Mouse (Mus musculus) urinary bladder, postnatal 25 days (tissue): ENCODE data around the gene Dnajc11.

Experiments used
- DNase-seq: peaks from one replicate; pipeline ENCODE4 v3.0.0; 2022; ENCODE audit warnings: low spot score

Dnajc11 gene

GRCm38 (mm10) chr4:152009076-152010051 lies 75.9 kb downstream of the Dnajc11 start:
- DNase-seq, result peak; percentile 38

DNA sequence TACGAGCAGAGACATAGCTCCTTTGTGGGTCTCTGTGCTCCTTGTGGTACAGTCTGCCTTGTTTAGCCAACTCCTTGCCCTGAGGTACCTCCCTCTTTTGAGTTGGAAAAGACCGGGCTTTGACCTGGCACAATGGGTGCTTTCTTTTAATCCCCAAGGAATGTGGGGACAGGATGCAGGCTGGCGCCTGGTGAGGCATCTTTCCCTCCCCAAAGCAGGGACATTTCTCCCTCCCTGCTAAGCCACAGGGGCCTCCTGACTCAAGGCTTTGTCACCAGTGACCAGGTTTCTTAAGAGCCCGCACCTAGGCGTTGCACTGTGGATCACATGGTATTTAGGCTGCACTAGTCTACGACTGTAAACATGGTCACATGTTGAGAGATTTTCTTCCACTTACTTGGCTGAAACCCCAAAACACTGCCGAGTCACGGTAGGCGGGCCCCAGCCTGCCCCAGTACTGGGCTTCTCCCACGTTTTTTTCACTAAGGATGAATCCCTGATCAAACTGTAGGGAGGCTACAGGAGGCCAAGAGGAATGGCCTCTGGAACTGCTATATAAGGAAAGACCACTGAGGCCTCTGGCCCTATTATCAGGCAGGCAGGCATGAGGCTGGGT lies 76.7 kb downstream of the Dnajc11 start:
- peak; percentile 45 for DNase-seq

- DNase-seq, result peak; percentile 33
Observed at GRCm38 (mm10) chr4:152010707-152011134, 77.2 kb downstream of the Dnajc11 start.

DNA sequence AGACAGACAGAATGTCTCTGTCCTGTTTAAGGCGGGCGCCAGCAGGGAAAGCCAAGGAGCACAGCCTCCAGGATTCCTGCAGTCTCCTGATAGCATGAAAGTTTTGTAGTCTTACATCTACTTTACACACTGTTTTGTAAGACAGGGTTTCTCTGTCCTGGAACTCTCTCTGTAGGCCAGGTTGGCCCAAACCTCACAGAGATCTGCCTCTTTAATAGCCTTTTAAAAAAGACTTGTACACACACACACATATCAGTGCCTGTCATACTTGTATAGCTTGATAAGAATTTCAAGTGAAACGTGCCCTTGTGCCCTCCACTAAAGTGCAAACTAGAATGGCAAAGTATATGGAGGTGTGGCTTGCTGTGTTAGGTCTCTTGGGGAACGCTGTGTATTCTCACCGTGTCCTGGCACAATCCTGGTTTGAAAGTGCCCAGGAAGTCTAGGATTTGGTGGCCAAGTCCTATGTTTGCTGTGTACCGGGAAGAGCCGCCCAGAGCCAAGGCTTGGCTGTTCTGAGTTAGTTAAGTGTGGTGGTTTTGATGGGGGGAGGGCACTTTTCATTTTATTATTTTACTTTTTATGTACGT lies 77.8 kb downstream of the Dnajc11 start:
- no peak for DNase-seq

DNA sequence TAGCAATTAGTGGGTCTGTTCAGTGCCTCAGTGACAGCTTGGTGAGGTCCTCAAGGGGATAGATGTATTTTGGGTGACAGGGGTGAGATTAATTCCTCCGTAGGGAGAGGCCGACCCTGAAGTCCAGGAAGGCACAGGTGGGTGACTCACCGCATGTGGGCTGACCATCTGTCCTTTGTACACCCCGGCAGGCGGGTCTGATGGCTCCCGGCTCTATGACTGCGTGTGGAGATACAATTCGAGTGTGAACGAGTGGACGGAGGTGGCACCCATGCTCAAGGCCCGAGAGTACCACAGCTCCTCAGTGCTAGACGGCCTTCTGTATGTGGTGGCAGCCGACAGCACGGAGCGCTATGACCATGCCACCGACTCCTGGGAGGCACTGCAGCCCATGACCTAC lies 78.6 kb downstream of the Dnajc11 start:
- no peak for DNase-seq

- no peak for DNase-seq
Observed at GRCm38 (mm10) chr4:152013036-152013813, 79.7 kb downstream of the Dnajc11 start.

GRCm38 (mm10) chr4:152019073-152019472 lies 85.6 kb downstream of the Dnajc11 start:
- DNase-seq, result no peak

- DNase-seq, result no peak
Observed at GRCm38 (mm10) chr4:152020024-152020423, 86.5 kb downstream of the Dnajc11 start.

DNA sequence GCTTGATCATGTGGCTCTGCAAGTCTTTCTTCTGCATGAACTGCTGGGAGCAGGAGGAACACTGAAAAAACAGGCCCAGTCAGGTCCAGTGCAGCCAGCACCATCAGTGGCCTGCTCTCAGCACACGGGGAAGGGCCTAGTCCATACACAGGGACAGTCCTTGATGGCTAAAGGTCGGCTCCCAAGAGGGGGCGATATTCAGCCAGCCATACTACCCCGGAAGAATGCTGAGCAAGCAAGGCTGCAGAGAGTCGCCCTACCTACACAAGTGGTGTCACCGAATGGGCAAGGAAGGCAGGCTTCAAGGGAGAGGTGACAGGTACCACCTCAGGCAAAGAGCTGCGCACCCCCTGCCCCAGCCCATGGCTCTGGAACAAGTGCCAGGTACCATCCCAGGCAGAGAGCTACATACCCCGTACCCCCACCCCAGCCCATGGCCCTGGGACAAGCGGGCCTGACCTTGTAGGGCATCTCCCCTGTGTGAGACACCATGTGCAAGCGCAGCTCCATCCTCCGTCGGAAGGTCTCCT lies 88.1 kb downstream of the Dnajc11 start:
- no peak for DNase-seq

DNA sequence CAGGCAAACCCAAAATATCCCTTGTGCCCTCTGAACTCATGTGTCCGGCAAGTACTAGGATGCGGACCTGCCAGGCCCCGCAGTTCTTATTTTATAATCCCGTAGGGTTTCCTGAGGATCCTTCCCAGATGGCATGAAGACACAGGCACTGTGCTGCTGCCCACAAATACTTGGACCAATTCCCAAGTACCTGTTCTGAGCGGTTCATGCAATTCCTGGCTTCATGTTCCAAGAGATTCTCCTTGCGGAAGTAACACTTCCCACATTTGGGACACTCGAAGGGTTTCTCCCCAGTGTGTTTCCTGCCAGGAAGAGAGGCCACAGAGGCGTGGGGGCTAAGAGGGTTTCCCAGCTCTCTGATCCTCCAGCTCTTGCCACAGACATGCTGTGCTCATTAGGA lies 89.0 kb downstream of the Dnajc11 start:
- no peak for DNase-seq

GRCm38 (mm10) chr4:152024525-152024924 lies 91.0 kb downstream of the Dnajc11 start:
- no peak for DNase-seq

- no peak for DNase-seq
Observed at GRCm38 (mm10) chr4:152026751-152027508, 93.4 kb downstream of the Dnajc11 start.

GRCm38 (mm10) chr4:152027524-152027923 lies 94.0 kb downstream of the Dnajc11 start, which contains the start of gene Zbtb48:
TSS of gene Zbtb48 (minus strand) at chr4:152027671.
- peak; percentile 91 for DNase-seq

DNA sequence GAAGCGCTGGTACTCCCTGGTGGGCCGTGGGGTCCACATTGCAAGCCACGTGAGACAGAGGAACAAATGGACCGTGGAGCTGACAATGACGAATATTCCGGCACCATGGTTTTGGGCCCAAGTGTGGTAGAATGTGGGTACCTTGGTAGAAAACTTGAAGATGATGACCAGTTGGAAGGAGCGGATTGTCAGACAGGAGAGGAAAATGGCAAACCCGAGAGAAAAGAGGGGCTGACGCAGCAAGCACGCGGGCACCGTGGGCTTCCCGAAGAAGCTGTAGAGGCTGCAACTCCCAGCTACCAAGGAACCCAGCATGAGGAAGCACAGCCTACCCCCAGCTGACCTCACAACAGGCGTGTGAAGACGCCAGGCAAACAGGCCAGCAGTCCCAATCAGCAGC lies 95.0 kb downstream of the Dnajc11 start:
- no peak for DNase-seq

DNA sequence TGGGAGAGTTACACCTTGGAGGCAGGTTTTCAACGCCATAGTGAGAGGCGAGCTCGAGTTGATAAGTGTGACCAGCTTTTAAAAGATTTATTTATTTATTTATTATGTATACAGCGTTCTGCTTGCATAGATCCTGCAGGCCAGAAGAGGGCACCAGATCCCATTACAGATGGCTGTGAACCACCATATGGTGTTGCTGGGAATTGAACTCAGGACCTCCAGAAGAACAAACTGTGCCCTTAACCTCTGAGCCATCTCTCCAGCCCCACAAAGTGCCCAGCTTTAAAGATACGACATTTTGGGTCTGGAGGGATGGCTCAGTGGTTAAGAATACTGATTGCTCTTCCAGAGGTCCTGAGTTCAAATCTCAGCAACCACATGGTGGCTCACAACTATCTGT lies 95.6 kb downstream of the Dnajc11 start:
- DNase-seq, result no peak

GRCm38 (mm10) chr4:152029997-152030396 lies 96.5 kb downstream of the Dnajc11 start:
- DNase-seq, result no peak
